ENCODE assay signal across 18 mouse cellular contexts in genomic region chr12:116823341-116823740, GRCm38 (mm10).
DNase-seq lines count a peak whose midpoint lies in the region; ATAC-seq lines count a peak whose summit lies in the region.
"Had no signal": no experiment of that assay in that cellular context is flagged by ENCODE, and none has a peak within 500 bp of the region (broad histone marks: within the 10 kb centered on the region; RNA-seq: fewer than 3 reads in every experiment).

No protein-coding gene starts in this region.

- peak; percentile 59 for ATAC-seq in forebrain, embryonic 13.5 days
- ATAC-seq in forebrain, embryonic 11.5 days (replicated peaks; ENCODE audit: low FRiP score), result no peak
- no peak; the same call in 1 of the 2 replicates for ATAC-seq in midbrain, embryonic 15.5 days (replicated peaks)
- no peak; the same call in 1 of the 2 replicates for ATAC-seq in midbrain, embryonic 14.5 days (ENCODE audit: low FRiP score, low TSS enrichment)
- 0 out of 2 replicates have a peak, but pooled peaks have one; percentile 57 for ATAC-seq in forebrain, embryonic 15.5 days (replicated peaks)
- ATAC-seq: hindbrain, postnatal 0 days; Patski had no signal

- H3K4me3 ChIP-seq in forebrain, embryonic 13.5 days, result no peak overlapping the region
- no peak overlapping the region for H3K4me3 ChIP-seq in forebrain, embryonic 11.5 days (ENCODE audit: low read depth, low read length)
- H3K4me3 ChIP-seq in midbrain, embryonic 15.5 days, result no peak overlapping the region
- no peak overlapping the region for H3K4me3 ChIP-seq in midbrain, embryonic 14.5 days (replicated peaks; ENCODE audit: low read depth, low read length)
- H3K4me3 ChIP-seq in forebrain, embryonic 15.5 days, result no peak overlapping the region
- H3K4me3 ChIP-seq: heart, adult 2 months; heart, embryonic 13.5 days had no signal

- no peaks in the 10 kb centered on the region for H3K27me3 ChIP-seq in forebrain, embryonic 13.5 days
- H3K27me3 ChIP-seq in forebrain, embryonic 11.5 days (ENCODE audit: control insufficient read depth, insufficient read depth, low read length), result no peaks in the 10 kb centered on the region
- H3K27me3 ChIP-seq in midbrain, embryonic 15.5 days (replicated peaks), result no peaks in the 10 kb centered on the region
- no peaks in the 10 kb centered on the region for H3K27me3 ChIP-seq in midbrain, embryonic 14.5 days (ENCODE audit: control insufficient read depth, insufficient read depth, low read length)
- no peaks in the 10 kb centered on the region for H3K27me3 ChIP-seq in forebrain, embryonic 15.5 days
- H3K27me3 ChIP-seq: heart, embryonic 13.5 days; Patski had no signal

- peaks cover 6% of the 10 kb centered on the region; the same call in 1 of the 2 replicates for H3K4me1 ChIP-seq in forebrain, embryonic 13.5 days
- no peaks in the 10 kb centered on the region for H3K4me1 ChIP-seq in forebrain, embryonic 11.5 days (replicated peaks; ENCODE audit: control insufficient read depth, insufficient read depth, low read length)
- H3K4me1 ChIP-seq in midbrain, embryonic 15.5 days, result peaks cover 6% of the 10 kb centered on the region
- H3K4me1 ChIP-seq in midbrain, embryonic 14.5 days (ENCODE audit: control insufficient read depth, insufficient read depth, low read length), result peaks cover 3% of the 10 kb centered on the region; the same call in 1 of the 2 replicates
- peaks cover 8% of the 10 kb centered on the region for H3K4me1 ChIP-seq in forebrain, embryonic 15.5 days
- H3K4me1 ChIP-seq: heart, embryonic 13.5 days had no signal

- H3K9me3 ChIP-seq in forebrain, embryonic 13.5 days (replicated peaks), result no peaks in the 10 kb centered on the region
- no peaks in the 10 kb centered on the region for H3K9me3 ChIP-seq in forebrain, embryonic 11.5 days (ENCODE audit: control insufficient read depth, low read length)
- no peaks in the 10 kb centered on the region for H3K9me3 ChIP-seq in midbrain, embryonic 15.5 days
- H3K9me3 ChIP-seq in midbrain, embryonic 14.5 days (ENCODE audit: control insufficient read depth, low read length), result no peaks in the 10 kb centered on the region
- no peaks in the 10 kb centered on the region for H3K9me3 ChIP-seq in forebrain, embryonic 15.5 days
- H3K9me3 ChIP-seq: heart, embryonic 13.5 days had no signal

- H3K27ac ChIP-seq in forebrain, embryonic 13.5 days, result no peak overlapping the region
- H3K27ac ChIP-seq in forebrain, embryonic 11.5 days (ENCODE audit: low read depth, low read length), result no peak overlapping the region
- peak overlapping the region; percentile 63; the same call in 1 of the 2 replicates for H3K27ac ChIP-seq in midbrain, embryonic 15.5 days
- no peak overlapping the region for H3K27ac ChIP-seq in midbrain, embryonic 14.5 days (replicated peaks; ENCODE audit: low read depth, low read length)
- no peak overlapping the region for H3K27ac ChIP-seq in forebrain, embryonic 15.5 days (replicated peaks)
- H3K27ac ChIP-seq: heart, adult 2 months; heart, embryonic 13.5 days; hindbrain, postnatal 0 days had no signal

- 66% methylated on average over 3 of the region's 3 CpGs for WGBS in forebrain, embryonic 13.5 days
- WGBS in forebrain, embryonic 11.5 days, result 83% methylated on average over 3 of the region's 3 CpGs
- WGBS in midbrain, embryonic 15.5 days, result 73% methylated on average over 3 of the region's 3 CpGs
- 79% methylated on average over 3 of the region's 3 CpGs for WGBS in midbrain, embryonic 14.5 days
- WGBS in forebrain, embryonic 15.5 days, result 65% methylated on average over 3 of the region's 3 CpGs

- no peak overlapping the region for H3K9ac ChIP-seq in forebrain, embryonic 13.5 days
- no peak overlapping the region for H3K9ac ChIP-seq in forebrain, embryonic 11.5 days (ENCODE audit: low read length)
- no peak overlapping the region for H3K9ac ChIP-seq in midbrain, embryonic 15.5 days
- H3K9ac ChIP-seq in midbrain, embryonic 14.5 days (replicated peaks; ENCODE audit: low read length), result no peak overlapping the region
- H3K9ac ChIP-seq in forebrain, embryonic 15.5 days (replicated peaks), result no peak overlapping the region
- H3K9ac ChIP-seq: heart, embryonic 13.5 days had no signal

- no peak overlapping the region for H3K4me2 ChIP-seq in forebrain, embryonic 13.5 days
- no peak overlapping the region for H3K4me2 ChIP-seq in forebrain, embryonic 11.5 days (ENCODE audit: low read depth, low read length, severe bottlenecking)
- H3K4me2 ChIP-seq in midbrain, embryonic 15.5 days, result no peak overlapping the region
- no peak overlapping the region for H3K4me2 ChIP-seq in midbrain, embryonic 14.5 days (ENCODE audit: low read length)
- H3K4me2 ChIP-seq in forebrain, embryonic 15.5 days (replicated peaks), result no peak overlapping the region
- H3K4me2 ChIP-seq: heart, embryonic 13.5 days had no signal

- DNase-seq in forebrain, embryonic 11.5 days (ENCODE audit: low spot score), result no peak
- no peak for DNase-seq in midbrain, embryonic 14.5 days
- DNase-seq in cerebellum, adult 9-10 months, result no peak
- no peak for DNase-seq in cerebellum, postnatal 25 days
- DNase-seq: adrenal gland, adult 2 months; adrenal gland, postnatal 25 days; cerebellum, adult 2 months; cerebellum, postnatal 14 days; gastrocnemius, postnatal 14 days; heart, adult 2 months; heart, postnatal 36 days; kidney, adult 11 months had no signal

- H3K36me3 ChIP-seq in forebrain, embryonic 13.5 days (ENCODE audit: poor library complexity, severe bottlenecking), result no peaks in the 10 kb centered on the region
- no peaks in the 10 kb centered on the region for H3K36me3 ChIP-seq in forebrain, embryonic 11.5 days (ENCODE audit: control insufficient read depth, insufficient read depth, low read length)
- H3K36me3 ChIP-seq in midbrain, embryonic 15.5 days (replicated peaks), result no peaks in the 10 kb centered on the region
- no peaks in the 10 kb centered on the region for H3K36me3 ChIP-seq in midbrain, embryonic 14.5 days (ENCODE audit: control insufficient read depth, insufficient read depth, low read length)
- H3K36me3 ChIP-seq in forebrain, embryonic 15.5 days, result no peaks in the 10 kb centered on the region
- H3K36me3 ChIP-seq: heart, embryonic 13.5 days had no signal

Comparison
In these comparisons a context has a peak if more than half of its experiments do, and no peak if none do; other contexts are left out.
1. ATAC-seq: peak in forebrain, embryonic 13.5 days (single experiment) and forebrain, embryonic 15.5 days (single experiment); none in forebrain, embryonic 11.5 days (single experiment), midbrain, embryonic 15.5 days (single experiment) and midbrain, embryonic 14.5 days (single experiment).